Mouse (Mus musculus) midbrain, embryonic 16.5 days (tissue): ENCODE data around the gene Ctnna3. TPM values are rescaled to one million over a fixed set of nuclear protein-coding genes. Genes with fewer than 3 reads are reported as not detected.

Experiments
- ATAC-seq: fragments of 200-750 bp; cut with Nextera tagmentation; 2 replicates; pipeline ENCODE4 v1.8.0; 2017; ENCODE audit warnings: moderate TSS enrichment
- H3K27ac ChIP-seq: fragments of 300-500 bp; sonication (generic); 2 replicates; pipeline ENCODE4 v1.5.1; 2014; ENCODE audit warnings: mild to moderate bottlenecking, low read length, mixed read lengths
- H3K27me3 ChIP-seq: fragments of 300-500 bp; sonication (generic); 2 replicates; pipeline ENCODE4 v1.6.1; 2014; ENCODE audit warnings: low read depth, low read length, mixed read lengths; ENCODE audit not compliant: control insufficient read depth, insufficient read depth
- H3K36me3 ChIP-seq: fragments of 300-500 bp; sonication (generic); 2 replicates; pipeline ENCODE4 v1.6.1; 2014; ENCODE audit warnings: mild to moderate bottlenecking, low read length, moderate library complexity, mixed read lengths; ENCODE audit not compliant: control insufficient read depth, insufficient read depth
- H3K4me1 ChIP-seq: fragments of 300-500 bp; sonication (generic); 2 replicates; pipeline ENCODE4 v1.6.1; 2014; ENCODE audit warnings: mild to moderate bottlenecking, low read length, mixed read lengths; ENCODE audit not compliant: control insufficient read depth, insufficient read depth
- H3K4me2 ChIP-seq: fragments of 300-500 bp; sonication (generic); 2 replicates; pipeline ENCODE4 v1.6.1; 2014; ENCODE audit warnings: mild to moderate bottlenecking, low read length, mixed read lengths
- H3K4me3 ChIP-seq: fragments of 300-500 bp; sonication (generic); 2 replicates; pipeline ENCODE4 v1.5.1; 2014; ENCODE audit warnings: low read depth, mild to moderate bottlenecking, low read length, moderate library complexity, mixed read lengths
- H3K9ac ChIP-seq: fragments of 300-500 bp; sonication (generic); 2 replicates; pipeline ENCODE4 v1.6.1; 2014; ENCODE audit warnings: low read depth, low read length, mixed read lengths
- H3K9me3 ChIP-seq: fragments of 300-500 bp; sonication (generic); replicated peaks from 2 replicates; pipeline ENCODE4 v1.6.1; 2014; ENCODE audit warnings: mild to moderate bottlenecking, low read length, mixed read lengths; ENCODE audit not compliant: control insufficient read depth, poor library complexity, severe bottlenecking
- WGBS: fragments of 180-500 bp; shearing (Covaris S2); extraction: QIAGEN DNeasy Blood & Tissue Kit; methylation state at CpG from one replicate; pipeline ENCODE4 v1.1.7; 2014; 5-methylcytosine and 5-hydroxymethylcytosine counted together
- polyA plus RNA-seq: library from polyadenylated mRNA; unstranded; fragments of >200 nt; fragmentation: Nextera tagmentation; extraction: Ambion mirVana; gene quantifications from 2 replicates; pipeline ENCODE4 v1.2.1, GENCODE M21; 2015

Ctnna3 gene
- polyA plus RNA-seq, 1 experiment from 2014 or later = 0.98 TPM

DNA sequence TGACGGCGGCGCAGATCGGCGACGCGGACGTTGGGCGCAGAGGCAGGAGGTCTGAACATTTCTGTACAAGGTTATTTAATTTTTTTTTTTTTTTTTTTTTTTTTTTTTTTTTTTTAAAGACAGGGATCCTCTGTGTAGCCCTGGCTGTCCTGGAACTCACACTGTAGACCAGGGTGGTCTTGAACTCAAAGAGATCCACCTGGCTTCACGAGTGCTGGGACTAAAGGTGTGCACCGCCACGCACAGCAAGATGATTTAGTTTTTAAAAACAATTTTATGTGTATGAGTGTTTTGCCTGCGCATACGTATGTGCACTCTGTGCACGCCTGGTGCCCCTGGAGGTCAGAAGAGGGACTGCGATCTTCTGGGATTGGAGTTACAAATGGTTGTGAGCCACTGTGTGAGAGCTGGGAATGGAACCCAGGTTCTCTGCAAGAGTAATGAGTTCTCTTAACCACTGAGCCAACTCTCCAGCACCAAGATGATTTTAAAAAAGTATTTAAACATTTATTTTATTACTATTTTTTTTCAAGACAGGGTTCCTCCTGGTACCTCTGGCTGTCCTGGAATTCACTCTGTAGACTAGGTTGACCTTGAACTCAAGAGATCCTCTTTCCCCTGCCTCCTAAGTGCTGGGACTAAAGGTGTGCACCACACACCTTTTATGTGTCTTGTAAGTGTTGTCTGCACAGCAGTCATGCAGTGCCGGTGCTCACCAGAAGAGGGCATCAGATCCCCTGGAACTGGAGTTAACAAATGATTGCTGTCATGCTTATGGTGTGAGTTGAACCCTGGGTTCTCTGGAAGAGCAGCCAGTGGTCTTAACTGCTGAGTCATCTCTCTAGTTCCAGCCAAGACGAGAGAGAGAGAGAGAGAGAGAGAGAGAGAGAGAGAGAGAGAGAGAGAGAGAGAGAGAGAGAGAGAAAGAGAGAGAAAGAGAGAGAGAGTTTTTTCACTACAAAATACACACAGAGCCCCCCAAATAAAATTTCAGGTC, 7.9 kb upstream of the Ctnna3 start, which contains the start of gene Gm7075:
Gene Gm7075 (minus strand): TSS at position 51 of the 997 bp plus-strand sequence.
- H3K36me3 ChIP-seq = no peaks in the 10 kb centered on the region
- H3K4me2 ChIP-seq = no peak within 1 kb of the TSS
- 93% methylated on average over 18 of the region's 18 CpGs for WGBS
- ATAC-seq = no peak
- H3K27ac ChIP-seq = no peak within 1 kb of the TSS
- no peak within 1 kb of the TSS for H3K4me3 ChIP-seq
- no peaks in the 10 kb centered on the region for H3K27me3 ChIP-seq
- no peak within 1 kb of the TSS for H3K9ac ChIP-seq
- no peaks in the 10 kb centered on the region for H3K4me1 ChIP-seq
- H3K9me3 ChIP-seq = no peaks in the 10 kb centered on the region

DNA sequence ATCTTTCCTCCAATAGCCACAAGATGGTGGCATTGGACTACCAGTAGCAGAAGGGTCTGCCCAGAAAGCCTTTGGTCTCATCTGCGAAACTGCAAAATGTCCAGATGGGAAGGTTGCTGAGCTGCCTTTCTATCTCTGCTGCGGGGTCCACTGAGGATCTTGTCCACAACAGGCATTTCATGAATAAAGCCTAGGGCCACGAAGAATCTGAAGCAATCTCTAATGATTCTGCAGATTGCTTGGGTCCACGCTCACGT, 7.2 kb upstream of the Ctnna3 start:
- ATAC-seq = no peak
- no peaks in the 10 kb centered on the region for H3K4me1 ChIP-seq

DNA sequence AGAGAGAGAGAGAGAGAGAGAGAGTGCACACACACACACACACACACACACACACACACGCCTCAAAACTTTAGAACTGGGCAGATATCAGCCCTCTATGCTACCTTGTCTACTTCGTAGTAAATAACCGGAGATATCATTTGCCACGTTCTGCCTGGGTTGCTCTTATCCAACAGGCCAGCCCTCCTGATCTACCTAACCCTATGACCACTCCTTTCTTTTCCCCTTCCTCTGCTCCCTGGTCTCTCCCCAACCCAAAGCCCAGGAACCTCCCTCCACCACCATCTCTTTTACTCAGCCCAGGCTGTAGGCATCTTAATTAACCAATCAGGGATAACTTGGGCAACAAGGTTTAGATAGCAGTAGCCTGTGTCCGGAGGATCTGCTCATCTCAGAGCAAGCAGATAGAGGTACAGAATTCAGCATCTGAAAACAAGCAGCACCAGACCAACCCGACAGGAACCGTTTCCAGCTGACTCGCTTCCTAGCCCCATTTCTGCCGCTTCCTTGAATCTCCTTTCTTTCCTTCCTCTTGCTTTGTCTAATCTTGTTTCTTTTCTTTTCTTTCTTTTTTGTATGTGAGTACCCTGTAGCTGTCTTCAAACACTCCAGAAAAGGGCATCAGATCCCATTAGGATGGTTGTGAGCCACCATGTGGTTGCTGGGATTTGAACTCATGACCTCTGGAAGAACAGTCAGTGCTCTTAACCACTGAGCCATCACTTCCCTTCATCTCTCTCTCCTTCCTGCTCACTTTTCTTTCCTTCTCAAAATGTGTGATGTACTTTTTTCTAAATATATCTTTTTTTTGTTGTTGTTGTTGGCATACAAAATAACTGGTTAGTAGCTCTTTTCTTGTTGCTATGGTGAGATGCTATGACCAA, 6.1 kb upstream of the Ctnna3 start:
- Histone ChIP-seq H3K27me3 (no peaks in the 10 kb centered on the region), H3K9me3 (no peaks in the 10 kb centered on the region), H3K4me2 (no peak overlapping the region), H3K4me3 (no peak overlapping the region), H3K9ac (no peak overlapping the region), H3K36me3 (no peaks in the 10 kb centered on the region), H3K27ac (no peak overlapping the region), H3K4me1 (peaks cover 4% of the 10 kb centered on the region; the same call in 1 of the 2 replicates)
- ATAC-seq = no peak
- WGBS = 82% methylated on average over 9 of the region's 9 CpGs

More for the DNA sequence above, 7.2 kb upstream of the Ctnna3 start:
- Histone ChIP-seq H3K36me3 (no peaks in the 10 kb centered on the region), H3K4me3 (no peak overlapping the region), H3K27ac (no peak overlapping the region), H3K9ac (no peak overlapping the region), H3K9me3 (no peaks in the 10 kb centered on the region), H3K4me2 (no peak overlapping the region), H3K27me3 (no peaks in the 10 kb centered on the region)
- WGBS = 78% methylated on average over 5 of the region's 5 CpGs

DNA sequence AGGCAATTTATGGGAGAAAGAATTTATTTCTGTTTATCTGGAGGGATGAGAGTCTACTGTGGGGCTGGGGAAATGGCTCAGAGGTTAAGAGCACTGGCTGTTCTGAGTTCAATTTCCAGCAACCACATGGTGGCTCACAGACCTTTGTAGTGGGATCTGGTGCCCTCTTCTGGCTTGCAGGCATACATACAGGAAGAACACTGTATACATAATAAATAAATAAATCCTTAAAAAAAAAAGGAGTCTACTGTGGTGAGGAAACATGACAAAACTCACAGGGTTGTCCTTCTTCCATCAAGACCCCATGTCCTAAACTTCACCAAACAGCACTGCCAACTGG, 5.5 kb upstream of the Ctnna3 start:
- Histone ChIP-seq H3K36me3 (no peaks in the 10 kb centered on the region), H3K9me3 (no peaks in the 10 kb centered on the region), H3K4me1 (peaks cover 4% of the 10 kb centered on the region; the same call in 1 of the 2 replicates), H3K4me2 (no peak overlapping the region), H3K27ac (no peak overlapping the region), H3K27me3 (no peaks in the 10 kb centered on the region), H3K9ac (no peak overlapping the region), H3K4me3 (no peak overlapping the region)
- ATAC-seq = no peak

DNA sequence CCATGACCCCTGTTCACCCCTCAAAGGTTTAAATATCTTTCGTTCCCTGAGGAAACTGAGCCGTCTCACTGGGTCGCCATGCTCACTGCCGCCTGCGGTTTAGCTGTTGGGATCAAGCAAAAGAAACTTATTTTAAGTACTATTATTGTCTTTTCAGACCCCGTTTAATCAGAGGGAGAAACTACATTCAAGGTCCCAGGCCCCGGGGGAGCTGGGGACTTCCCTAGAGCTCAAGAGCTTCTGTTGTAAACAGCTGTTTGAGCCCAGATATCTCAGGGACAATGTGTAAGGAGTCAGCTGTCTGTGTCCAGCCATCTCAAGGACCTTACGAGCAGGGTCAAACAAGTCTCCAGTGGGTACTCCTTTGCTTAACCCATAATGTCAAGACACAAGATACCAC, 2.8 kb upstream of the Ctnna3 start:
- Histone ChIP-seq H3K36me3 (no peaks in the 10 kb centered on the region), H3K27me3 (no peaks in the 10 kb centered on the region), H3K9ac (no peak overlapping the region), H3K4me2 (no peak overlapping the region), H3K4me3 (no peak overlapping the region), H3K9me3 (no peaks in the 10 kb centered on the region), H3K4me1 (peaks cover 4% of the 10 kb centered on the region; the same call in 1 of the 2 replicates), H3K27ac (no peak overlapping the region)
- WGBS = 83% methylated on average over 8 of the region's 8 CpGs
- ATAC-seq = no peak

DNA sequence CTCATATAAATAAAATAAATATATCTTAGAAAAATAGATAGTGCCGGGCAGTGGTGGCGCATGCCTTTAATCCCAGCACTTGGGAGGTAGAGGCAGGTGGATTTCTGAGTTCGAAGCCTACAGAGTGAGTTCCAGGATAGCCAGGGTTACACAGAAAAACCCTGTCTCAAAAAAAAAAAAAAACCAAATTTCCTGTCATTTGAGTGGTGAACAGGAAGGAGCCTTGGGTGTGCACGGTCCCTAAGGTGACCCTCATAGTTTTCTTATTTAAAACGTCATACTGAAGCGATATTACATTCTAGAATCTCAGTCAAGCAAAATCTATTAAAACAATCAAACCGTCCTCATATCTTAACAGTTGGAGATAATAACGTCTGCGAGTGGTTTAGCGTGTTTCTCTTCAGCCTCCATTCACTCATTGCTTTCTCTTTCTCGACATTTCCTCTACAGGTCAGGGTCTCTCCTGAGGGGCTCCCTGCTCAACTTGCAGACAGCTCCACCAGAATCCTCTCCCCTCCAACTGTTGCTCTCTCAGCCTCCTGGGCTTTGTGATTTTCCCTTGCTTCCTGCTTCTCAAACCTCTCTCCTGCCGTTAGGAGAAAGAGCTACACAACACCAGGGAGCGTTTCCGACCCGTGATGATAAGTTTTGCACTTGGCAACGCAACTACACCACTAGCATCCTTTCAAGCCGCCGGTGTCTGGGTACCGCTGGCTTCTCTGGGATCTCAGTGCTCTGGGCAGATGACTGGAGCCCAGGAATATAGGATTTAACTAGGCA, 1.5 kb upstream of the Ctnna3 start:
- peak overlapping the region; percentile 75 for H3K4me3 ChIP-seq
- H3K9ac ChIP-seq = peak overlapping the region; percentile 52
- H3K4me2 ChIP-seq = peak overlapping the region; percentile 83
- H3K9me3 ChIP-seq = no peaks in the 10 kb centered on the region
- H3K4me1 ChIP-seq = peaks cover 4% of the 10 kb centered on the region; the same call in 1 of the 2 replicates
- ATAC-seq = no peak
- H3K27ac ChIP-seq = no peak overlapping the region
- 24% methylated on average over 19 of the region's 19 CpGs for WGBS
- no peaks in the 10 kb centered on the region for H3K27me3 ChIP-seq
- H3K36me3 ChIP-seq = no peaks in the 10 kb centered on the region

DNA sequence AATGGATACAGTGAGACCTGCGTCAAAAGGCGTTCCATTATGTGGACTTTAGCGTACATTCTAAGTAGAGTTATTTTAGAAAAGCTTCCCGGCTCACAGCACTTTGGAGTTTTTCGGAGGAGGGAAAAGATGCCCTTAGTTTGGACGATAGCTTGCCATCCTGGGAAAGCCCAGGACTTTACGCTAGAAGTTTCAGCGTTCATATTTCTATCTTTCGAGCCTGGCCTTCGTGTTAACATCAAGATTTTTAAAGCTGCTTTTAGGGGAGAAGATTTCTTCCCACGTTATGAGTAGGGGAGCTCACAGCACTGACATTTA, 916 bp upstream of the Ctnna3 start:
- Histone ChIP-seq H3K4me2 (peak overlapping the region; percentile 83), H3K4me3 (peak overlapping the region; percentile 75), H3K9ac (peak overlapping the region; percentile 52), H3K4me1 (peaks cover 4% of the 10 kb centered on the region; the same call in 1 of the 2 replicates), H3K27me3 (no peaks in the 10 kb centered on the region), H3K36me3 (no peaks in the 10 kb centered on the region), H3K27ac (no peak overlapping the region), H3K9me3 (no peaks in the 10 kb centered on the region)
- 3% methylated on average over 11 of the region's 11 CpGs for WGBS
- ATAC-seq = no peak

DNA sequence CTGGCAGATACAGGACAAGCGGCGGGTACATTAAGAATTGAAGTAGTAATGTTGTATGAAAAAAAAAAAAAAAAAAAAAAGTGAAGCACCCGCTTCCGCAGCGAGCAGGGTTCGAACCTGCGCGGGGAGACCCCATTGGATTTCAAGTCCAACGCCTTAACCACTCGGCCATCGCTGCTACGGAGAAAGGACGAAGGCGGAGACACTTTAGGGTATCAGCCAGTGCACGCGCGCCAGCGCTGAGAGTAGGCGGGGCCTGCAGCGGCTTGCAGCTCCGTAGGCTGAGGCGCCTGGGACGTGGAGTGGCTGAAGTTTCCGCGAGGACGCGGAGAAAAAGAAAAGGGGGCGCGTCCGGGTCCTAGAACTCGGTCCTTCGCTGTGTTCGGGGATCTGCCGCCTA, 518 bp upstream of the Ctnna3 start:
- WGBS = under 1% methylated on average over 34 of the region's 34 CpGs
- H3K36me3 ChIP-seq = no peaks in the 10 kb centered on the region
- H3K9me3 ChIP-seq = no peaks in the 10 kb centered on the region
- H3K4me3 ChIP-seq = peak overlapping the region; percentile 75
- peak overlapping the region; percentile 79 for H3K27ac ChIP-seq
- peak overlapping the region; percentile 65 for H3K9ac ChIP-seq
- peak; percentile 96 for ATAC-seq
- peaks cover 4% of the 10 kb centered on the region; the same call in 1 of the 2 replicates for H3K4me1 ChIP-seq
- H3K27me3 ChIP-seq = no peaks in the 10 kb centered on the region
- peak overlapping the region; percentile 83 for H3K4me2 ChIP-seq
